Mouse (Mus musculus) hindbrain, embryonic 11.5 days (tissue): Measurements from ENCODE around the gene Lrrc43. TPM values are rescaled to one million over a fixed set of nuclear protein-coding genes. Genes with fewer than 3 reads are reported as not detected.
A peak's percentile ranks its signal among the peaks of the same experiment; 100 is the strongest.

Experiments
- ATAC-seq: fragments of 200-750 bp; cut with Nextera tagmentation; 2 replicates; pipeline ENCODE4 v1.8.0; 2017; ENCODE audit warnings: mild to moderate bottlenecking, moderate TSS enrichment, moderate library complexity; ENCODE audit not compliant: low FRiP score
- DNase-seq: peaks from one replicate; pipeline ENCODE4 v3.0.0-alpha.2; 2015; ENCODE audit warnings: low spot score
- H3K27ac ChIP-seq: fragments of 300-500 bp; sonication (generic); 2 replicates; pipeline ENCODE4 v1.5.1; 2014; ENCODE audit warnings: mild to moderate bottlenecking, low read depth, low read length
- H3K27me3 ChIP-seq: fragments of 300-500 bp; sonication (generic); 2 replicates; pipeline ENCODE4 v1.6.1; 2014; ENCODE audit warnings: mild to moderate bottlenecking, low read length, moderate library complexity, mixed read lengths; ENCODE audit not compliant: control insufficient read depth, insufficient read depth
- H3K36me3 ChIP-seq: fragments of 300-500 bp; sonication (generic); 2 replicates; pipeline ENCODE4 v1.6.1; 2014; ENCODE audit warnings: mild to moderate bottlenecking, low read length, moderate library complexity, mixed read lengths; ENCODE audit not compliant: control insufficient read depth, insufficient read depth
- H3K4me1 ChIP-seq: fragments of 300-500 bp; sonication (generic); replicated peaks from 2 replicates; pipeline ENCODE4 v1.6.1; 2014; ENCODE audit warnings: low read length, mixed read lengths; ENCODE audit not compliant: control insufficient read depth, insufficient read depth
- H3K4me2 ChIP-seq: fragments of 300-500 bp; sonication (generic); replicated peaks from 2 replicates; pipeline ENCODE4 v1.6.1; 2014; ENCODE audit warnings: mild to moderate bottlenecking, low read depth, low read length
- H3K4me3 ChIP-seq: fragments of 300-500 bp; sonication (generic); 2 replicates; pipeline ENCODE4 v1.5.1; 2014; ENCODE audit warnings: low read depth, low read length
- H3K9ac ChIP-seq: fragments of 300-500 bp; sonication (generic); 2 replicates; pipeline ENCODE4 v1.6.1; 2014; ENCODE audit warnings: low read depth, low read length
- H3K9me3 ChIP-seq: fragments of 300-500 bp; sonication (generic); 2 replicates; pipeline ENCODE4 v1.6.1; 2016; ENCODE audit warnings: low read length; ENCODE audit not compliant: control insufficient read depth
- WGBS: fragments of 180-500 bp; shearing (Covaris S2); extraction: QIAGEN DNeasy Blood & Tissue Kit; methylation state at CpG from one replicate; pipeline ENCODE4 v1.1.7; 2014; 5-methylcytosine and 5-hydroxymethylcytosine counted together
- polyA plus RNA-seq: library from polyadenylated mRNA; unstranded; fragments of >200 nt; fragmentation: Nextera tagmentation; extraction: Ambion mirVana; gene quantifications from 2 replicates; pipeline ENCODE4 v1.2.1, GENCODE M21; 2014

The Lrrc43 gene
- polyA plus RNA-seq, 1 experiment from 2014 or later: 0.26 TPM

- Histone ChIP-seq H3K27ac (peak overlapping the region; percentile 47), H3K36me3 (no peaks in the 10 kb centered on the region), H3K4me2 (peak overlapping the region; percentile 77), H3K27me3 (no peaks in the 10 kb centered on the region), H3K4me3 (peak overlapping the region; percentile 93), H3K4me1 (peaks cover 5% of the 10 kb centered on the region; the same call in 1 of the 2 replicates), H3K9ac (peak overlapping the region; percentile 53), H3K9me3 (no peaks in the 10 kb centered on the region)
- DNase-seq (no peak), ATAC-seq (peak; percentile 95)
- 2% methylated on average over 27 of the region's 27 CpGs for WGBS
Observed at GRCm38 (mm10) chr5:123524393-123524750, 35.3 kb downstream of the Lrrc43 start.

GRCm38 (mm10) chr5:123525281-123525680, 36.2 kb downstream of the Lrrc43 start, which contains the start of gene Gm49027:
Gene Gm49027 (minus strand): TSS chr5:123525488.
- Histone ChIP-seq H3K27ac (peak within 1 kb of the TSS; percentile 47), H3K9ac (peak within 1 kb of the TSS; percentile 53), H3K36me3 (0 out of 2 replicates have a peak, but pooled peaks cover 1% of the 10 kb centered on the region), H3K4me1 (peaks cover 5% of the 10 kb centered on the region; the same call in 1 of the 2 replicates), H3K4me3 (peak within 1 kb of the TSS; percentile 93), H3K4me2 (peak within 1 kb of the TSS; percentile 77), H3K9me3 (no peaks in the 10 kb centered on the region), H3K27me3 (no peaks in the 10 kb centered on the region)
- 85% methylated on average over 7 of the region's 7 CpGs for WGBS
- no peak for DNase-seq
- no peak for ATAC-seq

- no peaks in the 10 kb centered on the region for H3K27me3 ChIP-seq
- no peak for DNase-seq
- 89% methylated on average over 9 of the region's 9 CpGs for WGBS
- H3K27ac ChIP-seq: no peak overlapping the region
- H3K4me1 ChIP-seq: peaks cover 5% of the 10 kb centered on the region; the same call in 1 of the 2 replicates
- 0 out of 2 replicates have a peak, but pooled peaks cover 2% of the 10 kb centered on the region for H3K36me3 ChIP-seq
- no peak overlapping the region for H3K9ac ChIP-seq
- H3K4me2 ChIP-seq: no peak overlapping the region
- no peak overlapping the region for H3K4me3 ChIP-seq
- no peak for ATAC-seq
- H3K9me3 ChIP-seq: no peaks in the 10 kb centered on the region
Observed at GRCm38 (mm10) chr5:123525916-123526495, 36.9 kb downstream of the Lrrc43 start.

GRCm38 (mm10) chr5:123528641-123529040, 39.5 kb downstream of the Lrrc43 start:
- no peak overlapping the region for H3K27ac ChIP-seq
- no peak overlapping the region for H3K9ac ChIP-seq
- DNase-seq (no peak), ATAC-seq (no peak)
- H3K4me1 ChIP-seq: no peaks in the 10 kb centered on the region
- H3K36me3 ChIP-seq: peaks cover 5% of the 10 kb centered on the region; the same call in 1 of the 2 replicates
- H3K27me3 ChIP-seq: no peaks in the 10 kb centered on the region
- no peak overlapping the region for H3K4me3 ChIP-seq
- no peak overlapping the region for H3K4me2 ChIP-seq
- H3K9me3 ChIP-seq: no peaks in the 10 kb centered on the region
- 87% methylated on average over 7 of the region's 7 CpGs for WGBS

- peaks cover 5% of the 10 kb centered on the region; the same call in 1 of the 2 replicates for H3K36me3 ChIP-seq
Observed at GRCm38 (mm10) chr5:123530056-123530455, 41.0 kb downstream of the Lrrc43 start.

GRCm38 (mm10) chr5:123533801-123534200, 44.7 kb downstream of the Lrrc43 start:
- H3K27ac ChIP-seq: no peak overlapping the region
- H3K36me3 ChIP-seq: peaks cover 5% of the 10 kb centered on the region; the same call in 1 of the 2 replicates
- no peak overlapping the region for H3K9ac ChIP-seq
- no peaks in the 10 kb centered on the region for H3K27me3 ChIP-seq
- WGBS: 93% methylated on average over 10 of the region's 10 CpGs
- no peaks in the 10 kb centered on the region for H3K9me3 ChIP-seq
- no peaks in the 10 kb centered on the region for H3K4me1 ChIP-seq
- ATAC-seq (no peak), DNase-seq (no peak)
- H3K4me3 ChIP-seq: no peak overlapping the region
- no peak overlapping the region for H3K4me2 ChIP-seq

More at GRCm38 (mm10) chr5:123530056-123530455, 41.0 kb downstream of the Lrrc43 start:
- Histone ChIP-seq H3K4me2 (no peak overlapping the region), H3K9me3 (no peaks in the 10 kb centered on the region), H3K4me1 (no peaks in the 10 kb centered on the region), H3K9ac (no peak overlapping the region), H3K27ac (no peak overlapping the region), H3K4me3 (no peak overlapping the region), H3K27me3 (no peaks in the 10 kb centered on the region)
- no peak for DNase-seq
- WGBS: 92% methylated on average over 8 of the region's 8 CpGs
- no peak for ATAC-seq

- WGBS: 86% methylated on average over 7 of the region's 7 CpGs
- ATAC-seq: no peak
- Histone ChIP-seq H3K4me1 (no peaks in the 10 kb centered on the region), H3K4me2 (no peak overlapping the region), H3K9me3 (no peaks in the 10 kb centered on the region), H3K4me3 (no peak overlapping the region), H3K36me3 (no peaks in the 10 kb centered on the region), H3K27me3 (no peaks in the 10 kb centered on the region), H3K27ac (no peak overlapping the region), H3K9ac (no peak overlapping the region)
- no peak for DNase-seq
Observed at GRCm38 (mm10) chr5:123555693-123556092, 66.6 kb downstream of the Lrrc43 start.

GRCm38 (mm10) chr5:123556451-123556850, 67.3 kb downstream of the Lrrc43 start:
- Histone ChIP-seq H3K27me3 (no peaks in the 10 kb centered on the region), H3K27ac (no peak overlapping the region), H3K4me2 (no peak overlapping the region), H3K4me1 (no peaks in the 10 kb centered on the region), H3K9me3 (no peaks in the 10 kb centered on the region), H3K36me3 (no peaks in the 10 kb centered on the region), H3K9ac (no peak overlapping the region), H3K4me3 (no peak overlapping the region)
- WGBS: 70% methylated on average over 2 of the region's 2 CpGs
- no peak for DNase-seq
- ATAC-seq: no peak
